Mouse (Mus musculus): ENCODE data around the gene Lgals3bp.

DNA sequence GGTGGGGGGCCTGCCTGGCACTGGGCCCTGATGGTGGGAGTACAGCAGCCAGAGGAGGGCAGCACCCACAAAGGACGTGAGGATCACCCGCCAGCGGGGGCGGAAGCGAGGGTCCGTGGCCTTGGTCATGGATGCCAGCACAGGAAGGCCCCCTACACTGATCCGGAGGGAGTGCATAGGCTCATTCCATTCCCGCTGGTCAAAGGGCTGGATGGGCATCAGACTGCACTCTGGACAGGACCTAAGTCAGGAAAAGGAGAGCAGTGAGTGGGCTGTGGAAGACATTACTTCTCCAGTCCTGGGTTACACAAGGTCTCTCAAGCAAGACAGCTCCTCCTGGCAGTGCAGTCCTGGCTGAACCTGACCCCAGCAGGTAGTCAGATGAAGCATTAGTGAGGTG is 9.4 kb upstream of the Lgals3bp start:
- no peak for TF ChIP-seq POLR2A (IDR thresholded peaks at IDR 0.05; ENCODE audit: insufficient read depth, low read length)
- no peak for TF ChIP-seq EP300 (IDR thresholded peaks at IDR 0.05; ENCODE audit: insufficient read depth, low read depth, low read length)

Data from ES-Bruce4 (cell line).